Mouse (Mus musculus): ENCODE results near the gene Vwa5a. TPM values are rescaled to one million over a fixed set of nuclear protein-coding genes. Genes with fewer than 3 reads are reported as not detected.
A peak's percentile ranks its signal among the peaks of the same experiment; 100 is the strongest.

Vwa5a gene
- 21.5 and 21.9 TPM in 2 replicates for polyA plus RNA-seq (2015; fragmentation: Nextera tagmentation; extraction: Ambion mirVana)

- H3K9me3 ChIP-seq = no peaks in the 10 kb centered on the region
- peak within 1 kb of the TSS; percentile 55 for H3K4me3 ChIP-seq (replicated peaks)
- peak; percentile 85; the same call in 1 of the 2 replicates for ATAC-seq (ENCODE audit: insufficient read depth, low FRiP score, low read depth)
- H3K9ac ChIP-seq = peak within 1 kb of the TSS; percentile 26; the same call in 1 of the 2 replicates
- no peaks in the 10 kb centered on the region for H3K27me3 ChIP-seq (replicated peaks)
- H3K4me2 ChIP-seq = peak within 1 kb of the TSS; percentile 60
- no peaks in the 10 kb centered on the region; the same call in 1 of the 2 replicates for H3K36me3 ChIP-seq
- 0% methylated on average over 4 of the region's 4 CpGs for WGBS
- H3K27ac ChIP-seq = peak within 1 kb of the TSS; percentile 85
- peaks cover 11% of the 10 kb centered on the region; the same call in 1 of the 2 replicates for H3K4me1 ChIP-seq
Observed at GRCm38 (mm10) chr9:38718102-38718501, at the start of gene Vwa5a. Vwa5a (plus strand) TSS chr9:38718268.

GRCm38 (mm10) chr9:38672887-38673286, 45.2 kb upstream of the Vwa5a start:
- H3K9ac ChIP-seq = no peak overlapping the region
- no peak overlapping the region for H3K27ac ChIP-seq
- no peak overlapping the region for H3K4me3 ChIP-seq (replicated peaks)
- no peaks in the 10 kb centered on the region for H3K9me3 ChIP-seq
- ATAC-seq (ENCODE audit: insufficient read depth, low FRiP score, low read depth) = no peak
- no peaks in the 10 kb centered on the region for H3K36me3 ChIP-seq
- H3K27me3 ChIP-seq (replicated peaks) = no peaks in the 10 kb centered on the region
- no peak overlapping the region for H3K4me2 ChIP-seq
- 75% methylated on average over 2 of the region's 2 CpGs for WGBS
- H3K4me1 ChIP-seq = no peaks in the 10 kb centered on the region

DNA sequence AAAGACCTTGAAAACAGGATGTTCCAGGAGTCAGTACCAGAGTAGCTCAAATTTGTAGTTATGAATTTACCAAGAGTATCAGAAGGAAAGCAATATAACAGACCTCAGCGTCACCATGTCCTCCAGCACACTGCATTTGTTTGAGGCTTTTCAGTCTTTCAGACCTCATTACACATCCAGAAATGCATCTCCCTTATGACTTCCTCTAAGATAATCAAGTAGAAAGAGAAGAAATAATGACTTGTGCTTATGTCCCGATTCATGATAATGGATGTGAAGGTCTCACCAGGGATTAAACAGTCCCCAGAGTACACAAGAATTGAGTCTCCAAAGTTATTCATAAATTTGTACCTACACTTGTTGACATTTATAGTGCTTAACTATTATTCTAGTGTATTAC, 43.6 kb upstream of the Vwa5a start, which contains the start of gene Olfr918:
Olfr918 (minus strand) TSS at position 101 of the 400 bp plus-strand sequence.
- H3K4me1 ChIP-seq = no peaks in the 10 kb centered on the region
- no peak within 1 kb of the TSS for H3K9ac ChIP-seq
- WGBS = 77% methylated on average over 2 of the region's 2 CpGs
- no peaks in the 10 kb centered on the region for H3K9me3 ChIP-seq
- no peaks in the 10 kb centered on the region for H3K36me3 ChIP-seq
- no peaks in the 10 kb centered on the region for H3K27me3 ChIP-seq (replicated peaks)
- no peak within 1 kb of the TSS for H3K4me2 ChIP-seq
- no peak within 1 kb of the TSS for H3K4me3 ChIP-seq (replicated peaks)
- no peak for ATAC-seq (ENCODE audit: insufficient read depth, low FRiP score, low read depth)
- no peak within 1 kb of the TSS for H3K27ac ChIP-seq

- Histone ChIP-seq H3K27me3 (replicated peaks) (no peaks in the 10 kb centered on the region), H3K27ac (peak overlapping the region; percentile 85), H3K9me3 (no peaks in the 10 kb centered on the region), H3K9ac (peak overlapping the region; percentile 26; the same call in 1 of the 2 replicates), H3K4me2 (peak overlapping the region; percentile 60), H3K4me1 (peaks cover 11% of the 10 kb centered on the region; the same call in 1 of the 2 replicates), H3K4me3 (replicated peaks) (peak overlapping the region; percentile 55), H3K36me3 (peaks cover 6% of the 10 kb centered on the region; the same call in 1 of the 2 replicates)
- 2% methylated on average over 3 of the region's 3 CpGs for WGBS
- ATAC-seq (ENCODE audit: insufficient read depth, low FRiP score, low read depth) = peak; percentile 82
Observed at GRCm38 (mm10) chr9:38718927-38719441, 916 bp downstream of the Vwa5a start.

- no peak for ATAC-seq (ENCODE audit: insufficient read depth, low FRiP score, low read depth)
- WGBS = 94% methylated on average over 1 of the region's 1 CpGs
Observed at GRCm38 (mm10) chr9:38724044-38724443, 6.0 kb downstream of the Vwa5a start.

DNA sequence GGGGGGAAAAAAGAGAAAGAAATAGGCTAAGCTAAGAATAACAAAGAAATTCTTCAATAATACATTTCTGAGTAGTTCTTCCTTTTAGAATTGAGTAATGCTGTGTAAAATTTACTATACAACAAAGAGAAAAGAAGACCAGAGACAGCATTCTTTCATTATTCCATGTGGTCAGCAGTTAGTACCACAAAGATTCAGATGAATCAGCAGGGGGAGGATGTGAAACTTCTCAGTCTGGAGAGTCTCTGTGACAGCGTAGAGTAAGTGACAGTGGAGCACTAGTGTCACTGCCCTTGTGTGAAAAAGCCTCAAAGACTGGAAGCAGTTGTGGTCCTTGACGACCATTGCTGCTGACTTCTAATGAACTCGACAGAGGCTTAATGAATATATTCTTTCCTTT, 10.2 kb downstream of the Vwa5a start:
- Histone ChIP-seq H3K4me3 (replicated peaks) (no peak overlapping the region), H3K4me2 (no peak overlapping the region), H3K27me3 (replicated peaks) (no peaks in the 10 kb centered on the region), H3K9me3 (no peaks in the 10 kb centered on the region), H3K9ac (no peak overlapping the region), H3K27ac (no peak overlapping the region), H3K4me1 (no peaks in the 10 kb centered on the region), H3K36me3 (peaks cover 5% of the 10 kb centered on the region; the same call in 1 of the 2 replicates)
- no peak for ATAC-seq (ENCODE audit: insufficient read depth, low FRiP score, low read depth)
- WGBS = 75% methylated on average over 3 of the region's 3 CpGs

More at GRCm38 (mm10) chr9:38724044-38724443, 6.0 kb downstream of the Vwa5a start:
- Histone ChIP-seq H3K27ac (no peak overlapping the region), H3K4me3 (replicated peaks) (no peak overlapping the region), H3K27me3 (replicated peaks) (no peaks in the 10 kb centered on the region), H3K4me1 (peaks cover 7% of the 10 kb centered on the region; the same call in 1 of the 2 replicates), H3K36me3 (peaks cover 6% of the 10 kb centered on the region; the same call in 1 of the 2 replicates), H3K4me2 (no peak overlapping the region), H3K9me3 (no peaks in the 10 kb centered on the region), H3K9ac (no peak overlapping the region)

- no peak for ATAC-seq (ENCODE audit: insufficient read depth, low FRiP score, low read depth)
- H3K4me3 ChIP-seq (replicated peaks) = no peak overlapping the region
- H3K36me3 ChIP-seq = no peaks in the 10 kb centered on the region
- no peak overlapping the region for H3K9ac ChIP-seq
- H3K4me2 ChIP-seq = no peak overlapping the region
- no peaks in the 10 kb centered on the region for H3K9me3 ChIP-seq
- H3K27ac ChIP-seq = no peak overlapping the region
- WGBS = 85% methylated on average over 1 of the region's 1 CpGs
- no peaks in the 10 kb centered on the region for H3K4me1 ChIP-seq
- no peaks in the 10 kb centered on the region for H3K27me3 ChIP-seq (replicated peaks)
Observed at GRCm38 (mm10) chr9:38741408-38741807, 23.3 kb downstream of the Vwa5a start.

DNA sequence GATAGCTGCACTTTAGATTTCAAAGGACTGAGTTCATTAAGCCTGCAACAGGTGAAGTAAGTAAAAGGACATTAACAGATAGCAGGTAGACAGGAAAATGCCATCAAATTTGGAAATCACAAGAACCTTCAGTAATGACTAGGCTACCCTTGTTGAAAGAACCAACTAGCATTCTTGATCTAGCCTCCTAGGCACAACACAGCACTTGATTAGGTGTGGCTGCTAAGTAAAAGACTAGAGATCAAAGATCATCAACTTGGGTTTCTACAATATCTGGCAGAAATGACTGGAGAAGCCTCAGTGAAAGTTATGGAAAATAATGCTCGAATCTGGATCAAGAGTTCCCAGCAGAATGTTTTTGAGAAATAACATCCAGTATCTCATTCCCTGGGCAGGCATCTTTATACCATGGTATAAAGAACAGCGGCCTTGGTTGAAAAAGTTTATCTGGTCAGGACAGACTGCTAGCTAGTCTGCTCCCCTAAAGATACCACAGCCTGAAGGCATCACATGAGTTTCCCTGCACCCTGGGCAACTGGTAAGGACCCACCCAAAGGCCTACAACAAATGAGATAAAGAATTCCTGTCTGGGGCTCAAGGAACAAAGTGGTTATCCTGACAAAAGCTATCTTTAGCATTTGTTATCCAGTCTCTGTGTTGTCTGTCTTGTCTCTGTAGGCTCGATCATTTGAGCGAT, 26.7 kb downstream of the Vwa5a start:
- WGBS = 88% methylated on average over 4 of the region's 4 CpGs

GRCm38 (mm10) chr9:38751999-38752398, 33.9 kb downstream of the Vwa5a start, which contains the start of gene Olfr920:
Olfr920 (plus strand) TSS chr9:38752299.
- no peak for ATAC-seq (ENCODE audit: insufficient read depth, low FRiP score, low read depth)
- Histone ChIP-seq H3K4me3 (replicated peaks) (no peak within 1 kb of the TSS), H3K27me3 (replicated peaks) (no peaks in the 10 kb centered on the region), H3K4me1 (no peaks in the 10 kb centered on the region), H3K27ac (no peak within 1 kb of the TSS), H3K36me3 (no peaks in the 10 kb centered on the region), H3K9ac (no peak within 1 kb of the TSS), H3K4me2 (no peak within 1 kb of the TSS), H3K9me3 (no peaks in the 10 kb centered on the region)
- WGBS = 80% methylated on average over 1 of the region's 1 CpGs

More for the DNA sequence above, 26.7 kb downstream of the Vwa5a start:
- Histone ChIP-seq H3K27me3 (replicated peaks) (no peaks in the 10 kb centered on the region), H3K4me2 (no peak overlapping the region), H3K4me1 (no peaks in the 10 kb centered on the region), H3K9ac (no peak overlapping the region), H3K36me3 (no peaks in the 10 kb centered on the region), H3K4me3 (replicated peaks) (no peak overlapping the region), H3K9me3 (no peaks in the 10 kb centered on the region), H3K27ac (no peak overlapping the region)
- ATAC-seq (ENCODE audit: insufficient read depth, low FRiP score, low read depth) = peak; percentile 56; the same call in 1 of the 2 replicates

DNA sequence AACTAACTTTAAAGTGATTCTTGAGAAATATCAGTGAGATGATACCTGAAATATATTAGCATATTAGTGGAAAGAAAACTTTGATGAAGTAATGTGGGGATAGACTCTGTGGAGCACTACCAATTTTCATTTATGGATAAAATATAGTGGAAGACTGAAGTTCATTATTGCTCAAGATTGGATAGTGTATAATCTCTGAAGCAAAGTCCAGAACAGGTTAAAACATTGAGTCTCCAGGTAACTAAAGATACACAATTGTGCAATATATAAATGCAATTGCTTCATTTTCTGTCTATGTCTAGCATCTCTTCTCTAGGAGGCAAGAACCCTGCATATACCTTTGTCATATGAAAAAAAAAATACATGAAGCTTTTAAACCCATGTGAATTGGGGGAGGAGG, 54.7 kb downstream of the Vwa5a start, which contains the start of gene Olfr921:
Olfr921 (plus strand) TSS at position 301 of the 400 bp plus-strand sequence.
- Histone ChIP-seq H3K4me1 (no peaks in the 10 kb centered on the region), H3K4me3 (replicated peaks) (no peak within 1 kb of the TSS), H3K27ac (no peak within 1 kb of the TSS), H3K4me2 (no peak within 1 kb of the TSS), H3K27me3 (replicated peaks) (no peaks in the 10 kb centered on the region), H3K36me3 (no peaks in the 10 kb centered on the region), H3K9me3 (no peaks in the 10 kb centered on the region), H3K9ac (no peak within 1 kb of the TSS)
- no peak for ATAC-seq (ENCODE audit: insufficient read depth, low FRiP score, low read depth)

- H3K9ac ChIP-seq = no peak overlapping the region
- H3K9me3 ChIP-seq = no peaks in the 10 kb centered on the region
- no peaks in the 10 kb centered on the region for H3K36me3 ChIP-seq
- WGBS = 86% methylated on average over 2 of the region's 2 CpGs
- ATAC-seq (ENCODE audit: insufficient read depth, low FRiP score, low read depth) = no peak
- H3K4me2 ChIP-seq = no peak overlapping the region
- H3K27ac ChIP-seq = no peak overlapping the region
- H3K4me3 ChIP-seq (replicated peaks) = no peak overlapping the region
- no peaks in the 10 kb centered on the region for H3K27me3 ChIP-seq (replicated peaks)
- H3K4me1 ChIP-seq = no peaks in the 10 kb centered on the region
Observed at GRCm38 (mm10) chr9:38792689-38793088, 74.6 kb downstream of the Vwa5a start.
